Mouse (Mus musculus) natural killer cell, adult 2 months (primary cell): ENCODE results near the gene Olfr1209.

ENCODE experiments used
- DNase-seq, 2 experiments: peaks; one replicate each; pipeline ENCODE4 v3.0.0; 2022; ENCODE audit warnings: low spot score in 2 of 2

The Olfr1209 gene

GRCm38 (mm10) chr2:88915057-88915456 is at the start of gene Olfr1209:
Gene Olfr1209, minus strand, starts transcription at chr2:88915157.
- DNase-seq = no peak

GRCm38 (mm10) chr2:88953669-88954068 is 38.7 kb upstream of the Olfr1209 start, which contains the start of gene Olfr1212:
Gene Olfr1212, plus strand, starts transcription at chr2:88953969.
- DNase-seq = no peak

GRCm38 (mm10) chr2:88938011-88938410 is 23.1 kb upstream of the Olfr1209 start, which contains the start of gene Olfr1211:
Gene Olfr1211, minus strand, starts transcription at chr2:88938111.
- no peak for DNase-seq

GRCm38 (mm10) chr2:88902211-88902610 is 12.7 kb downstream of the Olfr1209 start, which contains the start of gene Olfr1208:
Gene Olfr1208, minus strand, starts transcription at chr2:88902311.
- DNase-seq = no peak

- DNase-seq = no peak
Observed at GRCm38 (mm10) chr2:88862931-88863330, 52.0 kb downstream of the Olfr1209 start, which contains the start of gene Olfr1206. Gene Olfr1206, plus strand, starts transcription at chr2:88863231.
